Comparison of ENCODE assay signal across 7 mouse cellular contexts in the genomic region with DNA sequence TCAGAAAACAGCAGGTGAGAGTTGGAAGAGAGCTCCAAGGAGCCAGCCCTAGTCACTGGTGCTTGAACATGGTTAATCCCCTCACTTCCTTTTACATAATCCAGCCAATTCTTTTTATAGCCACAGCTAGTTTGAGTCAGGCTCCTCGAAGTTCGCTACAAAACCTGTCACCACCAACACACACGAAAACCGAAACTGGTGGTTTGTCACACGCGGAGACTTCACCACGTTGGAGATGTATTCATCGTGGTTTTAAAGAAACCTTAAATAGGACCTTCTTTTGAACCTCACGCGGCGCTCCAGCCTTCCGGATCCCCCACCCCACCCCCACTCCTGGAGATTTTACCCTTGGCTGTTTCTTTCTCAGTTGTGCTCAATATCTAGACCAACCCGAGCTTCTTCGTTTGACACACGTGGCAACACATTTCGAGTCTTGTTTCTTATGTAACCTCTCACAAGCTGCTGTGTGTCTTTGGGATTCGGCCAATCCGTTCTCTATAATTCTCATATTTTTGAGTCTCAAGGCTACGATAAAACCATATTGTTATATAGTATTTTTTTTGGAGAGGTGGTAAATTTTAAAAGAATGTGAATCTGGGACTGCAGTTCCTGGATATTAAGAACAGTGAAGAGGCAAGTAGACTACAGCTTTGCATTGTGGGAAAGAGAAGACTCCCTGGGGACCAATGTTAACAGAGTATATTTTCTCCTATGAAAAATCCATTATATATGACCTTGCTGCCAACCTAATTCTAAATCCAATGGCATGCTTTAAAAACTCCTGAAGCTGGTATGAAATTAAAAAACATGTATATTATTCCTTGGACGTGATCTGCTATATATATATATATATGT. TPM values are rescaled to one million over a fixed set of nuclear protein-coding genes. Genes with fewer than 3 reads are reported as not detected.
DNase-seq lines count a peak whose midpoint lies in the region; ATAC-seq and TF ChIP-seq lines count a peak whose summit lies in the region.

No protein-coding gene starts in this region.

- H3K4me3 ChIP-seq in CH12.LX (replicated peaks in 1 of 3; ENCODE audit: low read depth in 2 of 3, low read length in 2 of 3, poor library complexity in 1 of 3): peak overlapping the region in 1 of 3 experiments; percentile 24
- peak overlapping the region; percentile 65 for H3K4me3 ChIP-seq in brown adipose tissue, adult 24 weeks (ENCODE audit: insufficient read depth, low read depth, low read length)
- H3K4me3 ChIP-seq in hindbrain, embryonic 13.5 days: no peak overlapping the region
- peak overlapping the region; percentile 21 for H3K4me3 ChIP-seq in left cerebral cortex, adult 2 months
- peak overlapping the region; percentile 3; the same call in 1 of the 2 replicates for H3K4me3 ChIP-seq in midbrain, embryonic 13.5 days (replicated peaks)

- no peak overlapping the region for H3K9ac ChIP-seq in CH12.LX (ENCODE audit: insufficient read depth, low read depth)
- H3K9ac ChIP-seq in hindbrain, embryonic 13.5 days: no peak overlapping the region
- H3K9ac ChIP-seq in midbrain, embryonic 13.5 days (replicated peaks): no peak overlapping the region

- no peaks in the 10 kb centered on the region for H3K27me3 ChIP-seq in CH12.LX (replicated peaks)
- no peaks in the 10 kb centered on the region for H3K27me3 ChIP-seq in hindbrain, embryonic 13.5 days
- H3K27me3 ChIP-seq in midbrain, embryonic 13.5 days: no peaks in the 10 kb centered on the region

- intact Hi-C loops in left cerebral cortex, adult 2 months (cut with DNase I): loop anchor here (1.0 to 5.0 kb wide), 2 partner anchors 20 to 66 kb away; no protein-coding TSS in a partner anchor

- 45% methylated on average over 20 of the region's 20 CpGs for WGBS in hindbrain, embryonic 13.5 days
- WGBS in midbrain, embryonic 13.5 days: 29% methylated on average over 20 of the region's 20 CpGs

- dilution Hi-C loops in CH12.LX (cut with MboI; ENCODE audit: extremely low pct_ligation_motif_present, extremely low pct_unique_long_range_greater_than_20kb, low sequenced_read_pairs): no loop called here

- peaks cover 3% of the 10 kb centered on the region for H3K9me3 ChIP-seq in CH12.LX (replicated peaks; ENCODE audit: low read length)
- H3K9me3 ChIP-seq in hindbrain, embryonic 13.5 days: no peaks in the 10 kb centered on the region
- H3K9me3 ChIP-seq in midbrain, embryonic 13.5 days: no peaks in the 10 kb centered on the region

- no peak for TF ChIP-seq POLR2A in CH12.LX (IDR thresholded peaks at IDR 0.05; ENCODE audit: low read depth, low read length)

- H3K4me2 ChIP-seq in CH12.LX (ENCODE audit: insufficient read depth, low read depth, poor library complexity, severe bottlenecking): peak overlapping the region; percentile 53
- H3K4me2 ChIP-seq in hindbrain, embryonic 13.5 days: peak overlapping the region; percentile 31
- H3K4me2 ChIP-seq in midbrain, embryonic 13.5 days (replicated peaks): peak overlapping the region; percentile 37

- peak; percentile 92 for ATAC-seq in frontal cortex, adult (ENCODE audit: low TSS enrichment)
- ATAC-seq in hindbrain, embryonic 13.5 days (ENCODE audit: low FRiP score): no peak
- ATAC-seq in midbrain, embryonic 13.5 days: no peak

- in situ Hi-C loops in CH12.LX (cut with MboI; ENCODE audit: low pct_ligation_motif_present, low pct_unique_long_range_greater_than_20kb, low sequenced_read_pairs): no loop called here

- no peak for TF ChIP-seq CTCF in CH12.LX (conservative IDR thresholded peaks at IDR 0.05 in 1 of 2, IDR thresholded peaks at IDR 0.05 in 1 of 2; ENCODE audit: low read depth in 2 of 2, low read length in 2 of 2)
- TF ChIP-seq CTCF in left cerebral cortex, adult 2 months (IDR thresholded peaks at IDR 0.05): no peak

- TF ChIP-seq RAD21 in CH12.LX (IDR thresholded peaks at IDR 0.05; ENCODE audit: low read depth, low read length): no peak; the same call in 1 of the 2 replicates

- H3K79me2 ChIP-seq in CH12.LX (replicated peaks; ENCODE audit: control insufficient read depth, extremely low read depth, insufficient read depth, poor library complexity, severe bottlenecking): no peaks in the 10 kb centered on the region

- no peak overlapping the region for H3K27ac ChIP-seq in CH12.LX (ENCODE audit: insufficient read depth, low read depth)
- H3K27ac ChIP-seq in brown adipose tissue, adult 24 weeks (replicated peaks; ENCODE audit: low read depth, low read length): peak overlapping the region; percentile 85
- no peak overlapping the region for H3K27ac ChIP-seq in hindbrain, embryonic 13.5 days
- peak overlapping the region; percentile 82 for H3K27ac ChIP-seq in left cerebral cortex, adult 2 months
- H3K27ac ChIP-seq in midbrain, embryonic 13.5 days: no peak overlapping the region

- TF ChIP-seq EP300 in CH12.LX (IDR thresholded peaks at IDR 0.05; ENCODE audit: low read length): peak; percentile 66

- DNase-seq in CH12.LX (ENCODE audit: extremely low read depth): peak; percentile 87
- DNase-seq in left cerebral cortex, adult 2 months (ENCODE audit: extremely low spot score in 1 of 2, low spot score in 2 of 2): peak; percentile 51 to 60
- DNase-seq in testis, postnatal 10 days (ENCODE audit: low spot score): peak; percentile 56

- peaks cover 0 to 5% of the 10 kb centered on the region in 2 experiments; a peak in 2 of 4 replicates for H3K4me1 ChIP-seq in CH12.LX (ENCODE audit: control insufficient read depth in 1 of 2, insufficient read depth in 2 of 2)
- H3K4me1 ChIP-seq in brown adipose tissue, adult 24 weeks (ENCODE audit: control insufficient read depth, insufficient read depth, insufficient read length, low read length): no peaks in the 10 kb centered on the region
- no peaks in the 10 kb centered on the region for H3K4me1 ChIP-seq in hindbrain, embryonic 13.5 days (replicated peaks)
- peaks cover 6% of the 10 kb centered on the region; the same call in 1 of the 2 replicates for H3K4me1 ChIP-seq in midbrain, embryonic 13.5 days (replicated peaks)

- no peaks in the 10 kb centered on the region for H3K36me3 ChIP-seq in CH12.LX (replicated peaks in 1 of 2; ENCODE audit: control insufficient read depth in 1 of 2, insufficient read depth in 1 of 2, low read length in 1 of 2)
- no peaks in the 10 kb centered on the region for H3K36me3 ChIP-seq in hindbrain, embryonic 13.5 days
- H3K36me3 ChIP-seq in midbrain, embryonic 13.5 days: no peaks in the 10 kb centered on the region

TF ChIP-seq in CH12.LX, 34 proteins besides CTCF, POLR2A, EP300 and RAD21 (continues in another document):
- TF ChIP-seq ZMIZ1 (IDR thresholded peaks at IDR 0.05; ENCODE audit: low read depth, low read length): no peak
- TF ChIP-seq ELF1 (IDR thresholded peaks at IDR 0.05; ENCODE audit: low read depth, low read length): 0 out of 2 replicates have a peak, but pooled peaks have one; percentile 29
- TF ChIP-seq SMC3 (IDR thresholded peaks at IDR 0.05; ENCODE audit: low read depth, low read length): no peak
- TF ChIP-seq ZNF384 (IDR thresholded peaks at IDR 0.05; ENCODE audit: low read depth, low read length): 0 out of 2 replicates have a peak, but pooled peaks have one; percentile 9
- TF ChIP-seq MEF2A (IDR thresholded peaks at IDR 0.05; ENCODE audit: borderline replicate concordance, low read depth, low read length): peak; percentile 93
- no peak for TF ChIP-seq KAT2A (IDR thresholded peaks at IDR 0.05; ENCODE audit: insufficient replicate concordance, low read length)
- peak; percentile 60 for TF ChIP-seq JUND (conservative IDR thresholded peaks at IDR 0.05; ENCODE audit: low read depth, low read length)
- TF ChIP-seq MYC (IDR thresholded peaks at IDR 0.05; ENCODE audit: low read depth, low read length): peak; percentile 97
- peak; percentile 86 for TF ChIP-seq IRF4 (IDR thresholded peaks at IDR 0.05; ENCODE audit: low read depth, low read length)
- TF ChIP-seq CHD2 (IDR thresholded peaks at IDR 0.05; ENCODE audit: low read length): peak; percentile 74; the same call in 1 of the 2 replicates
- peak; percentile 25; the same call in 1 of the 2 replicates for TF ChIP-seq JUN (IDR thresholded peaks at IDR 0.05; ENCODE audit: insufficient read depth, low read depth, low read length)
- TF ChIP-seq TCF12 (IDR thresholded peaks at IDR 0.05; ENCODE audit: low read depth, low read length): peak; percentile 56
- peak; percentile 98 for TF ChIP-seq BHLHE40 (IDR thresholded peaks at IDR 0.05; ENCODE audit: low read depth, low read length)
- TF ChIP-seq MXI1 (IDR thresholded peaks at IDR 0.05; ENCODE audit: low read depth, low read length): no peak; the same call in 1 of the 2 replicates
- no peak for TF ChIP-seq GABPA (IDR thresholded peaks at IDR 0.05; ENCODE audit: insufficient replicate concordance, low read depth, low read length)
- peak; percentile 91 for TF ChIP-seq ETS1 (conservative IDR thresholded peaks at IDR 0.05; ENCODE audit: low read depth, low read length)
- peak; percentile 71 for TF ChIP-seq MAFK (IDR thresholded peaks at IDR 0.05; ENCODE audit: insufficient replicate concordance, low read length)
- peak; percentile 51; the same call in 1 of the 2 replicates for TF ChIP-seq SIN3A (IDR thresholded peaks at IDR 0.05; ENCODE audit: low read length)
- TF ChIP-seq HCFC1 (IDR thresholded peaks at IDR 0.05; ENCODE audit: low read depth, low read length): no peak
- TF ChIP-seq MAX (IDR thresholded peaks at IDR 0.05; ENCODE audit: low read length): peak; percentile 94
- TF ChIP-seq USF1 (IDR thresholded peaks at IDR 0.05; ENCODE audit: low read depth, low read length): no peak
- no peak for TF ChIP-seq POLR2AphosphoS2 (IDR thresholded peaks at IDR 0.05; ENCODE audit: low read depth, low read length)
- TF ChIP-seq NELFE (IDR thresholded peaks at IDR 0.05; ENCODE audit: low read depth, low read length): no peak
- no peak for TF ChIP-seq PAX5 (IDR thresholded peaks at IDR 0.05; ENCODE audit: low read length)
- TF ChIP-seq USF2 (conservative IDR thresholded peaks at IDR 0.05; ENCODE audit: low read depth, low read length): peak; percentile 25; the same call in 1 of the 2 replicates
- TF ChIP-seq ZC3H11A (IDR thresholded peaks at IDR 0.05; ENCODE audit: low read depth, low read length): no peak
- no peak for TF ChIP-seq MAZ (IDR thresholded peaks at IDR 0.05; ENCODE audit: low read depth, low read length)
- TF ChIP-seq ZKSCAN1 (IDR thresholded peaks at IDR 0.05; ENCODE audit: borderline replicate concordance, low read depth, low read length): no peak

RNA-seq across cellular contexts. Expression of a gene that starts 21.8 kb away (rescaled TPM):
- total RNA-seq in CH12.LX (2012; rRNA removed): 6.7 and 8.0 TPM in 2 replicates
- 7.3 and 7.7 TPM in 2 replicates for total RNA-seq in CH12.LX (2014; rRNA removed)
- polyA plus RNA-seq in CH12.LX (2012; ENCODE audit: insufficient read length, low read depth): 5.1 and 5.8 TPM in 2 replicates
- 10.1 and 14.5 TPM in 2 replicates for polyA plus RNA-seq in brown adipose tissue, adult 24 weeks (2012; ENCODE audit: insufficient read depth, insufficient read length, missing spikeins)
- polyA plus RNA-seq in hindbrain, embryonic 13.5 days (2015; fragmentation: Nextera tagmentation; extraction: Ambion mirVana): 55.5 and 58.3 TPM in 2 replicates
- 100 to 1,000 TPM; 113 to 128 TPM for total RNA-seq in left cerebral cortex, adult 2 months (2021)
- 56.4 and 58.7 TPM in 2 replicates for polyA plus RNA-seq in midbrain, embryonic 13.5 days (2015; fragmentation: Nextera tagmentation; extraction: Ambion mirVana)

Comparison
In these comparisons a context has a peak if more than half of its experiments do, and no peak if none do; other contexts are left out.
1. H3K27ac ChIP-seq: peak in brown adipose tissue, adult 24 weeks (single experiment) and left cerebral cortex, adult 2 months (single experiment); none in CH12.LX (single experiment), hindbrain, embryonic 13.5 days (single experiment) and midbrain, embryonic 13.5 days (single experiment).
2. Peak in every context shown above with its lines, with median percentiles within 50 percentile points of each other: DNase-seq and H3K4me2 ChIP-seq.